Mouse (Mus musculus) hindbrain, embryonic 12.5 days (tissue): ENCODE measurements around the gene Rev1. TPM values are rescaled to one million over a fixed set of nuclear protein-coding genes. Genes with fewer than 3 reads are reported as not detected.

ENCODE experiments used
- ATAC-seq: fragments of 200-750 bp; cut with Nextera tagmentation; 2 replicates; pipeline ENCODE4 v1.8.0; 2017; ENCODE audit warnings: moderate TSS enrichment; ENCODE audit not compliant: low FRiP score
- H3K27ac ChIP-seq: fragments of 300-500 bp; sonication (generic); 2 replicates; pipeline ENCODE4 v1.5.1; 2016; ENCODE audit warnings: mild to moderate bottlenecking
- H3K27me3 ChIP-seq: fragments of 300-500 bp; sonication (generic); 2 replicates; pipeline ENCODE4 v1.6.1; 2016; ENCODE audit warnings: mild to moderate bottlenecking
- H3K36me3 ChIP-seq: fragments of 300-500 bp; sonication (generic); 2 replicates; pipeline ENCODE4 v1.6.1; 2016; ENCODE audit warnings: mild to moderate bottlenecking
- H3K4me1 ChIP-seq: fragments of 300-500 bp; sonication (generic); 2 replicates; pipeline ENCODE4 v1.6.1; 2016
- H3K4me2 ChIP-seq: fragments of 300-500 bp; sonication (generic); replicated peaks from 2 replicates; pipeline ENCODE4 v1.6.1; 2016; ENCODE audit warnings: mild to moderate bottlenecking
- H3K4me3 ChIP-seq: fragments of 300-500 bp; sonication (generic); 2 replicates; pipeline ENCODE4 v1.5.1; 2016; ENCODE audit warnings: mild to moderate bottlenecking
- H3K9ac ChIP-seq: fragments of 300-500 bp; sonication (generic); 2 replicates; pipeline ENCODE4 v1.6.1; 2016; ENCODE audit warnings: mild to moderate bottlenecking, moderate library complexity
- H3K9me3 ChIP-seq: fragments of 300-500 bp; sonication (generic); replicated peaks from 2 replicates; pipeline ENCODE4 v1.6.1; 2016; ENCODE audit warnings: mild to moderate bottlenecking
- WGBS: fragments of 180-500 bp; shearing (Covaris S2); methylation state at CpG from one replicate; pipeline ENCODE4 v1.1.7; 2016; 5-methylcytosine and 5-hydroxymethylcytosine counted together
- polyA plus RNA-seq: library from polyadenylated mRNA; unstranded; fragments of >200 nt; fragmentation: Nextera tagmentation; extraction: Ambion mirVana; gene quantifications from 2 replicates; pipeline ENCODE4 v1.2.1, GENCODE M21; 2016

The Rev1 gene
- polyA plus RNA-seq = 40.4 and 44.2 TPM in 2 replicates

DNA sequence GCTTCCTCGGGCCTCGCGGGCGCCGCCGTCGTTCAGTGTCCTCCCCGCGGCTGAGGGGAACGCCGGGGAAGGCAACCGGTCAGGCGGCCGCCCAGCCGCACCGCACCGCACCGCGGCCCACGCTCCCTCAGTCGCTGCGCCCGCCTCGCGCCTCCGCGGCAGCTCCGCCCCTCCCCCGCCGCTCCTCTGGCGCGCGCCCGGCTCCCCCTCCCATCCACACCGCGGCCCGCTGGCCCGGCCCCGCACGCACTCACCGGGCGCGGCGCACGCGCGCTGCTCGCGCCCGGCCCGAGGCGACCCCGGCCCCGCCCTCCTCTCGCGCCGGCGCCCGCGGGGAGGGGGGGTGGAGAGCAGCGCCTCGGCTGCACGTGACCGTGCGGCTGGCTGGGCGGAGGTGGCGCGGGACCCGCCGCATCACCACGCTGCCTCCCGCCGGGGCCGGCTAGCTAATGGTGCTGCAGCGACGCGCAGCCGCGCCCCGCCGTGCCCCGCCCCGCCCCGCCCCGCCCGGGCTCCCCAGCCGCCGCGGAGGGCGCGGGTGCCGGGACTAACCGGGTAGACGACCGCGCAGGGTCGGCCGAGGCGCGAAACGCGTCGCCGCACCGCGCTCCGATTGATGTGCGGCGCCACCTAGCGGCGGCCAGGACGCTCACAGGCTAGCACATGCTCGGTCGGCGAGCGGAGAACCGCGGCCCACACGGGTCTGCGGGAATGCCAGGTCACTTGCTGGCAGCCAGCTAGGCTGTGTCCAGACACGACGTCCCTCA is at the start of gene Rev1:
Rev1 (minus strand) TSS at position 301 of the 767 bp plus-strand sequence.
- peak within 1 kb of the TSS; percentile 97 for H3K9ac ChIP-seq
- under 1% methylated on average over 52 of the region's 122 CpGs for WGBS

DNA sequence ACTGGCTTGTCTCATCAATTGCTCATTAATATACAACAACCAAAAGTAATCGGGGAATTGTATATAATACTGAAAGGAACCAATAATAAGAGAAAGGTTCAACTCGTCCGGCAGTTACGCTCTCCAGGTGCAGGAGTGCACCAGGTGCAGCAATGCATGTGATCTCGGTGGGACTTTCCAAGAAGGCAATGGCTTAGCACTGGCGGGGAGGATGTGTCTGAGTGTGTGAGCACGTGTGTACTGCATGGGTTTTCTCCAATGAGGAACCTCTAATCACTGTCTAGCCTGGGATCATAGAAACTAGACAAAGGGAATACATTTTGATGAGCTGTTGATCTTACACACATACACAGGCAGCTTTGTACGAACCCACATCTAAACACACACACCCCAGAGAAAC is 49.3 kb upstream of the Rev1 start:
- H3K9ac ChIP-seq = no peak overlapping the region
- H3K4me2 ChIP-seq = no peak overlapping the region
- H3K36me3 ChIP-seq = peaks cover 41% of the 10 kb centered on the region
- H3K4me1 ChIP-seq = no peaks in the 10 kb centered on the region
- ATAC-seq = no peak
- no peaks in the 10 kb centered on the region for H3K27me3 ChIP-seq
- no peak overlapping the region for H3K27ac ChIP-seq
- H3K9me3 ChIP-seq = no peaks in the 10 kb centered on the region
- H3K4me3 ChIP-seq = no peak overlapping the region
- WGBS = 91% methylated on average over 8 of the region's 8 CpGs

More for the DNA sequence above, at the start of gene Rev1:
- Histone ChIP-seq H3K4me2 (peak within 1 kb of the TSS; percentile 90), H3K4me3 (peak within 1 kb of the TSS; percentile 90), H3K9me3 (no peaks in the 10 kb centered on the region), H3K36me3 (no peaks in the 10 kb centered on the region), H3K4me1 (peaks cover 17% of the 10 kb centered on the region), H3K27me3 (no peaks in the 10 kb centered on the region), H3K27ac (peak within 1 kb of the TSS; percentile 98)
- ATAC-seq = peak; percentile 96

DNA sequence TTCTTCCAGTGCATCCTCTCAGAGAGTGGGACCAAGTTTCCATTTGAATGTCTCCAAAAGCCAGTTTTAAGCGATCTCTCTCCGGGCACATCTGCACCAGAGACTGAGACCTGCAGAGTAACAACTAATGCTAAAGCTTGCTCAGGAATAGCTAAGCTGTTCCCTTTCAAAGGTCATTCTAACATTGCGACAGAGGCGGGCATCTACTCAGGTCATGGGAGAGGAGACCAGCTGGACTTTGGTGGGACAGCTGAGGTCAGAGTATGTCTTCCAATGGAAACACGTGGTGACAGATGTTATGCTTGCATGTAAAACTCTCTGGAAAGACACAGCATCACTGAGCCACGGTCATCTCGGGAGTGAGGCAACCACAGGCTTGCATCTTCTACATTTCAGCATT is 46.5 kb upstream of the Rev1 start:
- H3K9me3 ChIP-seq = no peaks in the 10 kb centered on the region
- peaks cover 25% of the 10 kb centered on the region for H3K36me3 ChIP-seq
- H3K27me3 ChIP-seq = no peaks in the 10 kb centered on the region
- 90% methylated on average over 7 of the region's 7 CpGs for WGBS
- H3K4me3 ChIP-seq = no peak overlapping the region
- H3K4me1 ChIP-seq = no peaks in the 10 kb centered on the region
- H3K4me2 ChIP-seq = no peak overlapping the region
- H3K27ac ChIP-seq = no peak overlapping the region
- no peak for ATAC-seq
- no peak overlapping the region for H3K9ac ChIP-seq

DNA sequence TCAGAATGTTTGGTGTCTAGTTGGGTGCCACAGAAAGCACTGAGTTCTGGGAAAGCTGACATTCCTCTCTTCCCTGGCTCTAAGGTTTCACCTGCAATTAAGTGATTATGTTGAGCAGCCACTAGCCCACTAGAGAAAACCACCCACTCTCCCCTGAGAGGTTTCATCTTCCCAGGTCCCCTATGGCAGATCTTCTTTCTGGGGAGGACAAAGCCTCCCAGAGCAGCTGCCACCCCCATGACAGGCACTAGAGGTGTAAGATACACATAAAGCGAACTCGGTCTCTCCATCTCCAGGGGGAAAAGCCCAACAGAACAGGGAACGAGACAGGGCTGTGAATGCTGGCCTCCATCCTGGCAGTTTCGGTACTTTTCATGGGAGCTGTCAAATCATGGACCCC is 42.3 kb upstream of the Rev1 start:
- Histone ChIP-seq H3K4me3 (no peak overlapping the region), H3K4me1 (no peaks in the 10 kb centered on the region), H3K4me2 (no peak overlapping the region), H3K9me3 (no peaks in the 10 kb centered on the region), H3K27ac (no peak overlapping the region), H3K9ac (no peak overlapping the region), H3K36me3 (no peaks in the 10 kb centered on the region), H3K27me3 (no peaks in the 10 kb centered on the region)
- WGBS = 88% methylated on average over 4 of the region's 4 CpGs
- no peak for ATAC-seq

DNA sequence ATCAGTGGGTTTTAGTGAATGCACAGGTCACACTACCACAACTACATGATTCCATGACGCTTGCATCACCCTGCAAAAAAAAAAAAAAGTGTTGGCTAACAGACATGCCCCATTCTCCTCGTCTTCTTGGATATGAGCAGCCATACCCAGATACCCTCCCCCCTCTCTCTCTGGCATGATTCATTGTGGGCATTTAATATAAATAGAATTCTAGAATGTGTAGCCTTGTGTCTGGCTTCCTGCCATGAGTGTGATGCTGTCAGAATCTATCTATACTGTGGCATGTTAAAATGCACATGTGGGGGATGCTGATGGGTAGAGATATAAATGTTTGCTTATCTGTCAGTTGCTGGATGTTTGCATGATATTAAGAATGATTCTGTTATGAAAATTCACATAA is 36.1 kb upstream of the Rev1 start:
- Histone ChIP-seq H3K4me2 (no peak overlapping the region), H3K4me3 (no peak overlapping the region), H3K4me1 (peaks cover 4% of the 10 kb centered on the region; the same call in 1 of the 2 replicates), H3K27me3 (no peaks in the 10 kb centered on the region), H3K36me3 (no peaks in the 10 kb centered on the region), H3K27ac (no peak overlapping the region), H3K9ac (no peak overlapping the region), H3K9me3 (no peaks in the 10 kb centered on the region)
- 71% methylated on average over 2 of the region's 2 CpGs for WGBS
- ATAC-seq = no peak

DNA sequence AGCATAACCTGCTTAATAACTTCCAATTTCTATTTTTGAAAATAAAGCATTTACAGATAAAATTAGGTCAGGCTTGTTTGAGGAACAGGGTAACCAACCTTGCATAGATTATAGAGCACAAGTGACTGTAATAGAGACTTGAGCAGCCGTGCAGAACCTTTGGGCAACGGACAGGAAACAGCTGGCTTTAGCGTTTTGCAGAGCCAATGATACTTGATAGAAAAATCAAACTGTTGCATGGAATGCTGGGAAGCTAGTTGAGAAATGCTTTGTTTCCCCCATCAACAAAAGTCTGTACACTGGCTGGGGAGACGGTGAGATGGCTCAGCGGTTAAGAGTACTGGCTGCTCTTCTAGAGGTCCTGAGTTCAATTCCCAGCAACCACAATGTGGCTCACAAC is 20.5 kb upstream of the Rev1 start:
- Histone ChIP-seq H3K27me3 (no peaks in the 10 kb centered on the region), H3K9me3 (no peaks in the 10 kb centered on the region), H3K4me2 (no peak overlapping the region), H3K4me1 (no peaks in the 10 kb centered on the region), H3K36me3 (no peaks in the 10 kb centered on the region), H3K4me3 (no peak overlapping the region), H3K9ac (no peak overlapping the region), H3K27ac (no peak overlapping the region)
- WGBS = 88% methylated on average over 5 of the region's 5 CpGs
- ATAC-seq = no peak

DNA sequence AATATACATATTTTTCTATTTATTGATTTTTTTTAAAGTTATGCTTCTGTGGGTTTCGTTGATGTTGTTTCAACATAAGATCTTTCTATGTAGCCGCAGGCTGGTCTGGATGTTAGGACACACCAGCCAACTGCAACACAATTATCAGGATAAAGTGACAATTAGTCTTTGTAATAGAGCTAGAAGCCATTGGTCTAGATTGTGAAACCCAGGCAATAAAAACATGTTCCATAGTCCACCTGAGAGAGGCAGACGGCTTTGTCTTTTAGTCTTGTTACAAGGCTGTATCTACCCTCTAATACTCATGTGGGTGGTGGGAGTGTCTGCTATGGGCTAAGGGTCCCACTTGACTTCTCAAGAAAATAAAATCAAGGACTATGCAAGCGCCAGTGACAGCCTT is 16.4 kb upstream of the Rev1 start:
- no peak overlapping the region for H3K9ac ChIP-seq
- ATAC-seq = no peak
- 88% methylated on average over 4 of the region's 4 CpGs for WGBS

DNA sequence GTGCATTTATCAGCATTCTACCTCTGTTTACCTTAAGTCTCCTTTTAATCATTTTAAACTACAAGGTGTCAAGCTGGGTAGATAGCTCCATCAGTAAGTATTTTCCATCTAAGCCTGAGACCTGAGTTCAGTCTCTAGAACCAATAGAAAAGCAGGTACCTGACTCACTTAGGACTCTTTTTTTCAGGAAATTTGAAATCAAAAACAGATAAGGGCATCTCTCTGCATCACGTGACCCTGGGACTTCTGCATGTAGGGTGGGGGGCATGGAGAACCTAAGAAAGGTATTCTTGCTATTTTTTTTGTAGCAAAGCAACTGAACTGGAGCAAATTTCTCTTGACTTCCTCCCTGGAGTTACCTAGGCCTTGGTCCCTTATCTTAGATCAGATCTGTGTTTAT is 11.8 kb upstream of the Rev1 start:
- no peak overlapping the region for H3K9ac ChIP-seq
- WGBS = 89% methylated on average over 1 of the region's 1 CpGs
- H3K27ac ChIP-seq = no peak overlapping the region
- H3K4me3 ChIP-seq = no peak overlapping the region
- no peaks in the 10 kb centered on the region for H3K27me3 ChIP-seq
- no peaks in the 10 kb centered on the region for H3K9me3 ChIP-seq
- ATAC-seq = no peak
- no peak overlapping the region for H3K4me2 ChIP-seq
- H3K36me3 ChIP-seq = no peaks in the 10 kb centered on the region
- no peaks in the 10 kb centered on the region for H3K4me1 ChIP-seq

More for the DNA sequence above, 16.4 kb upstream of the Rev1 start:
- Histone ChIP-seq H3K4me1 (no peaks in the 10 kb centered on the region), H3K27me3 (no peaks in the 10 kb centered on the region), H3K4me3 (no peak overlapping the region), H3K4me2 (no peak overlapping the region), H3K27ac (no peak overlapping the region), H3K9me3 (no peaks in the 10 kb centered on the region), H3K36me3 (no peaks in the 10 kb centered on the region)

DNA sequence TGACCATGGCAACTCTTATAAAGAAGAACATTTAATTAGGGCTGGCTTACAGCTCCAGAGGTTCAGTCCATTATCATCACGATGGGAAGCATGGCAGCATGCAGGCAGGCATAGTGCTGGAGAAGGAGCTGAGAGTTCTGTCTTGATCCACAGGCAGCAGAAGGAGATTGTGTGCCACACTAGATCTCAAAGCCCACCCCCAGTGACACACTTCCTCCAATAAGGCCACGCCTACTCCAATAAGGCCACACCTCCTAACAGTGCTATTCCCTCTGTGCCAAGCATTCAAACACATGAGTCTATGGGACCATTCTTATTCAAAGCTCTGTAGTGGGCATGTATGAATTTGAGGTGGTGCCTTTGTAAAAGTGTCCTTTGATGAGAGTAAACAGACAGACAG is 11.3 kb upstream of the Rev1 start:
- Histone ChIP-seq H3K4me1 (no peaks in the 10 kb centered on the region), H3K9ac (no peak overlapping the region), H3K9me3 (no peaks in the 10 kb centered on the region), H3K4me3 (no peak overlapping the region), H3K27me3 (no peaks in the 10 kb centered on the region), H3K27ac (no peak overlapping the region), H3K4me2 (no peak overlapping the region), H3K36me3 (no peaks in the 10 kb centered on the region)
- no peak for ATAC-seq
- WGBS = 88% methylated on average over 2 of the region's 2 CpGs

DNA sequence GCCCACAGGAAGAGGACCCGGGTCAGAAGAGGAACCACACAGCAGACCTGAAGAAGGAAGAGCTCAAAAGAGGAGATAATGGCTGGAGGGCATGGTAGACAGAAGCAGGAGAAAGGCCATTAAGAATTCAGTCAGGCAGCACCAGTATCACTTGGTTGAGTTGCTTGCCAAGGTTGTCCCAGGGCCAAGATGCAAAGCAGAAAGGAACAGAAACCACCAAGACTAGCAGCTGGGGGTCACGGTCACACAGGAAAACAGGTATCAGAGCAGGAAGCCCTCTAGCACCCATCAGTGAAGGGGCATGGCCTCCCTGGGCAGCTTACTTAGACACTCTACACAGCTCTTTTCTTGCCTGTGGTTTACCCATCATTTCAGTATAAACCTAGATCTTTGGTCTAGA is 9.8 kb upstream of the Rev1 start:
- Histone ChIP-seq H3K4me2 (no peak overlapping the region), H3K4me3 (no peak overlapping the region), H3K4me1 (no peaks in the 10 kb centered on the region), H3K27me3 (no peaks in the 10 kb centered on the region), H3K27ac (no peak overlapping the region), H3K9me3 (no peaks in the 10 kb centered on the region), H3K9ac (no peak overlapping the region), H3K36me3 (no peaks in the 10 kb centered on the region)
- ATAC-seq = no peak
- WGBS = 88% methylated on average over 2 of the region's 2 CpGs

DNA sequence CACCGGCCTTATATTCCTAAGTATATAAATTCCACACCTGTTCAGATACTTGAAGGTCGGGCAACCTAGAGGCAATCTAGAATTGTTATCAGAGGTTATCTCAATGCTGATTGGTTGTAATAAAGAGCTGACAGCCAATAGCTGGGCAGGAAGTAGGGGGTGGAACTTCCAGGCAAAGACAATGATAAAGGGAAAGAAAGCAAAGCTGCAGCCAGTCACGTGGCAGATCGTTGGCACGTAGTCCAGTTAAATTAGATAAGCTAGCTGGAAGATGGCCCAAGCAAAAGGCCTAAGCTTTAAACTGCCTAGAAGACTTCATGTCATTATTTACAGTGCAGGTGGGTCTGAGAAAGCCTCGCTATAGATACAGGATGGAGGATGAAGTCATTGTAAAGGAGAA is 3.3 kb upstream of the Rev1 start:
- no peaks in the 10 kb centered on the region for H3K9me3 ChIP-seq
- peaks cover 9% of the 10 kb centered on the region for H3K4me1 ChIP-seq
- H3K4me2 ChIP-seq = no peak overlapping the region
- no peak for ATAC-seq
- no peaks in the 10 kb centered on the region for H3K36me3 ChIP-seq
- H3K27me3 ChIP-seq = no peaks in the 10 kb centered on the region
- 77% methylated on average over 6 of the region's 6 CpGs for WGBS
- no peak overlapping the region for H3K4me3 ChIP-seq
- H3K27ac ChIP-seq = no peak overlapping the region
- H3K9ac ChIP-seq = no peak overlapping the region

DNA sequence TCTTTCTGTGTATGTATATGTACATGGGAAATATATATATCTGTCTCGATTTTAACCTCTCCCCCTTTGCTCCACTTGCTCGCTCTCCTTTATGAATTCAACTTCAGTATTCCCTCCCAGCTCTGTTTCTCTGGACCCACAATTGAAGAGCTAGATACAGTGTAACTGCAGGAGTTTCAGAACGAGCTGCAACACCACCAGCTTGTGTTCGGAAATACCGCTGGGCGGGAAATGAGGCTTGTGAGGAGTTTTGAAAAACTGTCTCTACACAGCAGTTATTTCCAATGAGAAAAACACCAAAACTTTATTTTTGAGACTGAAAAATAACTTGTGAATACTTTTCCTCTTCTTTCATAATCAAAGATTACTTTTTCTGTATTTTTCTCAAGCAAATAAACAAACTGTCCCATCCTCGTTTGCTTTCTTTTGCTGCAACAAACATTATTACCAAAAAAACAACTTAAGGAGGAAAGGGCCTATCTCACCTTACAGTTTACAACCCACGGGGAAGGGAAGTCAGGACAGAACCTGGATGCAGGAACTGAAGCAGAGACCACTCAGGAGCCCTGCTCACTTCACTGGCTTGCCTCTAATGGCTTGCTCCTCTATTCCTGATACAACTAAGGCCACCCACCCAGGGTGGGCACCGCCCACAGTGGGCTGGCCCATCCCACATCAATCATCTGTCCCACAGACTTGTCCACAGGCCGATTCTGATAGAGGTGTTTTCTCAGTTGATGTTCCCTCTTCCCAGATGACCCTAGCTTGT is 1.3 kb upstream of the Rev1 start:
- H3K36me3 ChIP-seq = no peaks in the 10 kb centered on the region
- H3K27me3 ChIP-seq = no peaks in the 10 kb centered on the region
- no peak overlapping the region for H3K27ac ChIP-seq
- H3K4me1 ChIP-seq = peaks cover 17% of the 10 kb centered on the region
- peak overlapping the region; percentile 97; the same call in 1 of the 2 replicates for H3K9ac ChIP-seq
- H3K9me3 ChIP-seq = no peaks in the 10 kb centered on the region
- no peak overlapping the region for H3K4me2 ChIP-seq
- ATAC-seq = no peak
- 52% methylated on average over 10 of the region's 10 CpGs for WGBS
- H3K4me3 ChIP-seq = no peak overlapping the region
